Mouse (Mus musculus) forebrain, postnatal 0 days (tissue): ENCODE results near the gene Tmem189. TPM values are rescaled to one million over a fixed set of nuclear protein-coding genes. Genes with fewer than 3 reads are reported as not detected.

Source experiments
- ATAC-seq: fragments of 200-750 bp; cut with Nextera tagmentation; 2 replicates; pipeline ENCODE4 v1.8.0; 2017; ENCODE audit warnings: mild to moderate bottlenecking, moderate library complexity
- DNase-seq: peaks from one replicate; pipeline ENCODE4 v3.0.0-alpha.2; 2015
- H3K27ac ChIP-seq: fragments of 300-500 bp; sonication (generic); 2 replicates; pipeline ENCODE4 v1.5.1; 2014; ENCODE audit warnings: low read depth, mild to moderate bottlenecking, antibody characterized with exemption, low read length, moderate library complexity, mixed read lengths
- H3K27me3 ChIP-seq: fragments of 300-500 bp; sonication (generic); 2 replicates; pipeline ENCODE4 v1.6.1; 2014; ENCODE audit warnings: mild to moderate bottlenecking, low read length, mixed read lengths; ENCODE audit not compliant: insufficient read depth
- H3K36me3 ChIP-seq: fragments of 300-500 bp; sonication (generic); 2 replicates; pipeline ENCODE4 v1.6.1; 2014; ENCODE audit warnings: mild to moderate bottlenecking, moderate library complexity; ENCODE audit not compliant: insufficient read depth
- H3K4me1 ChIP-seq: fragments of 300-500 bp; sonication (generic); 2 replicates; pipeline ENCODE4 v1.6.1; 2014; ENCODE audit warnings: antibody characterized with exemption; ENCODE audit not compliant: insufficient read depth
- H3K4me2 ChIP-seq: fragments of 300-500 bp; sonication (generic); 2 replicates; pipeline ENCODE4 v1.6.1; 2014; ENCODE audit warnings: low read depth, mild to moderate bottlenecking, moderate library complexity
- H3K4me3 ChIP-seq: fragments of 300-500 bp; sonication (generic); 2 replicates; pipeline ENCODE4 v1.5.1; 2014; ENCODE audit warnings: low read depth, low read length, mixed read lengths
- H3K9ac ChIP-seq: fragments of 300-500 bp; sonication (generic); 2 replicates; pipeline ENCODE4 v1.6.1; 2014; ENCODE audit warnings: mild to moderate bottlenecking
- H3K9me3 ChIP-seq: fragments of 300-500 bp; sonication (generic); 2 replicates; pipeline ENCODE4 v1.6.1; 2016; ENCODE audit warnings: low read length
- CTCF ChIP-seq: sonication (generic); IDR thresholded peaks from 2 replicates; pipeline ENCODE4 v1.5.1; 2016; ENCODE audit warnings: antibody characterized with exemption, control low read depth, low read depth
- WGBS: fragments of 180-500 bp; shearing (Covaris S2); extraction: QIAGEN DNeasy Blood & Tissue Kit; methylation state at CpG from one replicate; pipeline ENCODE4 v1.1.7; 2014; 5-methylcytosine and 5-hydroxymethylcytosine counted together
- polyA plus RNA-seq: library from polyadenylated mRNA; unstranded; fragments of >200 nt; fragmentation: Nextera tagmentation; extraction: Ambion mirVana; gene quantifications from 2 replicates; pipeline ENCODE4 v1.2.1, GENCODE M21; 2015
- total RNA-seq: library from RNA; depleted of rRNA; stranded (reverse); fragments of >200 nt; gene quantifications from 2 replicates; pipeline ENCODE4 v1.2.3, GENCODE M21; 2014

Gene Tmem189
- total and polyA plus RNA-seq, 2 experiments from 2014 or later = 38.4 to 39.5 TPM

DNA sequence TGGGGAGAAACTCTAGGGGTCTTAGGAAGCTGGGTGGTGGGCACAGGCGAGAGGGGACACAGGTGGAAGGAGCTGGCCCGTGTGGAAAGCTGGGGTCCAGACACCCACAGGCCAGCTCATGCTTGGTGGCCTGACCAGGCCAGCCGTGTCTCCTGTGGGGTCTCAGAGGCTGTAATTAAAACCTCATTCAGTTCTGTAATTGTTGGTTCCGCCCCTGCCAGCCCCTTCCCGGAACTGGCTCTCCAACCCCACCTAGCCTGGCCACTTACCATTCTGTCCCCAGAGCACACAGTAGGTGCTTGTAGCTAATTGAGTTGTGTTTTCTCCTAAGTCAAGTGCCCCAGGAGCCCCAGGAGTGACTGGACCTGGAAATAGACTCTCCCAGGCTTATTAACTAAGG, 90.4 kb downstream of the Tmem189 start:
- no peak overlapping the region for H3K4me3 ChIP-seq
- no peak overlapping the region for H3K9ac ChIP-seq
- WGBS = 72% methylated on average over 5 of the region's 5 CpGs
- DNase-seq = no peak
- ATAC-seq = no peak
- no peaks in the 10 kb centered on the region for H3K36me3 ChIP-seq
- no peaks in the 10 kb centered on the region for H3K9me3 ChIP-seq
- no peaks in the 10 kb centered on the region for H3K27me3 ChIP-seq
- no peak for TF ChIP-seq CTCF
- no peak overlapping the region for H3K27ac ChIP-seq
- no peaks in the 10 kb centered on the region for H3K4me1 ChIP-seq
- no peak overlapping the region for H3K4me2 ChIP-seq

DNA sequence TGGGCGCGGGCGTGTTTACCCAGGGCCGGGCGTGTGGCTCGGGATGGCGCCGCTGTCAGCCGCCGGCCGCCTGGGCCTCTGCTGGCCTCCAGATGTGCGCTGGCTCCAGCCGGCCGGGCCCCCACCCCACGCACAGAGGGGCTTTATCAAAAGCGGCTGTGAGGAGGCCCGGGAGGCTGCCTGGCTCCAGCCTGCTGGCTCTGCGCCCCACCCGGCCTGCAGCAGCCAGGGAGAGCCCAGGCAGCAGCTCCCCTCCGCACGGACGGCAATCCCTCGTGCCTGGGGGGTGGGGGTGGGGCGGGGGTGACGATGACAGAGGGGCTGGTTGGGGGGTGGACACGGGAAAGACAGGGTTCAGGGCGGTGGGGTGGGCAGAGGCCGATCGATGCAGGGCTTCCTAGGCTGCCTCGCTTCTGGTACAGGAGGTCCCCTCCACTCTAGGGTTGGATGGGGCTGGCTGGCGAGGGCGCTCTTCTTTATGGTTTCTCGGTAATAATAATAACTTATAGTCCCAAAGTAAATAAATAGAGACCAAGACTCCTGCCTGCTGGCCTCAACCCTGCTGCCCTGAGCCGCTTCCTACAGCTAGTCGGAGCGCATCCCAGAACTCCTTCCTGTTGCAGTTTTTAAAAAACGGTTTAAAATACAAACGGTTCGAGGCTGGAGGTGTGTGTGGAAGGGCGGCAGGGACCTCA, 92.0 kb downstream of the Tmem189 start:
- no peak overlapping the region for H3K9ac ChIP-seq
- TF ChIP-seq CTCF = no peak
- H3K36me3 ChIP-seq = no peaks in the 10 kb centered on the region
- peak overlapping the region; percentile 29 for H3K4me2 ChIP-seq
- ATAC-seq (peak; percentile 40; the same call in 1 of the 2 replicates), DNase-seq (peak; percentile 21)
- no peaks in the 10 kb centered on the region for H3K27me3 ChIP-seq
- 32% methylated on average over 40 of the region's 40 CpGs for WGBS
- H3K4me3 ChIP-seq = no peak overlapping the region
- H3K4me1 ChIP-seq = no peaks in the 10 kb centered on the region
- H3K9me3 ChIP-seq = no peaks in the 10 kb centered on the region
- no peak overlapping the region for H3K27ac ChIP-seq

DNA sequence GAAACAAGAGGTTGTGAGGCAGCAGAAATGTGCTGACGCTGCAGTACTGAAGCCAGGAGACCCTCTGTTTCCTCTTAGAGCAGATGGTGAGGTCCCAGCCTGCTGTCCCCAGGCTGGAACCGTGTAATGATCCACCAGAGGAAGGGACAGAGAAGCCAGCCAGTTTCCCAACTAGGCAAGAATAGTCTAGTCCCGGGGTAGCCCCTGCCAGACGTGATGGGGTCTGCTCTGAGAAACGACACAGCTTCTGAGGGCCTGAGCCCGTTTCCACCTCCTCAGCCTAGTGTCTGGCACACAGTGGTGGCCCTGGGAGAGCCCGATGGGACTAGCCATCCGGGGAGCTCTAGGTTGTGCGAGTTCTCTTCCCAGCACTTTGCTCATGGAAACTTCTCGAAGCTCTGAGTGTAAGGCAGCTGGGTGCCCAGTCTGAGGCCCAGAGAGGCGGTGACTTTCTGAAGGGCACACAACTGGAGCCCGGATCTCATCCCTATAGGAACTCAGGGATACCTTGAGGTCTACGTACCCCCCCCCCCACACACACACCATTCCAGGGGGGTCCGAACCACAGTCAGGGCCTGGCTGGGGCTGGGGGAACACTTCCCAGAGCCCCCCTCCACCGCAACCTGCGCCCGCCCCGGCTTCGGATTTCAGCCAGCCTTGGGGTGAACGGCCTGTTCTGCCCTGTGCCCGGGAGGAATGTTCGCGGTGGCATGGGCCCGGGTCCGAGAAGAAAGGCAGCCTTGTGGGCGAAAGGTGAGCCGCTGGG, 92.7 kb downstream of the Tmem189 start:
- Histone ChIP-seq H3K9ac (no peak overlapping the region), H3K4me3 (no peak overlapping the region), H3K9me3 (no peaks in the 10 kb centered on the region), H3K36me3 (no peaks in the 10 kb centered on the region), H3K27me3 (no peaks in the 10 kb centered on the region), H3K27ac (no peak overlapping the region), H3K4me1 (no peaks in the 10 kb centered on the region), H3K4me2 (peak overlapping the region; percentile 29)
- no peak for DNase-seq
- WGBS = 48% methylated on average over 27 of the region's 27 CpGs
- ATAC-seq = no peak
- no peak for TF ChIP-seq CTCF

DNA sequence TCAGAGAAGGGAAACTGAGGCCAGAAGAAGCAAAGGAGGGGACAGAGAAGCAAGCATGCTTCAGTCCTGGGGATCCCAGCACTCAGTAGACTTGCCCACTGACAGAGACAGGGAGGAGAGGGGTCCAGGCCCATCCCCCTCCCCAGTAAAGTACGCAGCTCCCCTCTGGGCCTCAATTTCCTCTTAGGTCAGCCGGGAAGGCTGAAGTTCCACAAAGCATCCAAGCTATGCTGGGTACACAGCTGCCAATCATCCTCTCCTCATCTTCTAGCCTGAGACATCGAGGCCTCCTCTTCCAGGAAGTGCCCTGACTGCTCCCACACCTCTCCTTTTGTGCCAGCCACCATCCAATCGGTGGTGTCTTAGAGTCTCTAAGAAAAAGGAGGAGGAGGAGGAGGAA, 93.4 kb downstream of the Tmem189 start:
- Histone ChIP-seq H3K36me3 (no peaks in the 10 kb centered on the region), H3K4me2 (no peak overlapping the region), H3K4me3 (no peak overlapping the region), H3K27ac (no peak overlapping the region; the same call in 1 of the 2 replicates), H3K9me3 (no peaks in the 10 kb centered on the region), H3K27me3 (no peaks in the 10 kb centered on the region), H3K4me1 (no peaks in the 10 kb centered on the region), H3K9ac (no peak overlapping the region)
- WGBS = 50% methylated on average over 4 of the region's 4 CpGs
- no peak for TF ChIP-seq CTCF
- DNase-seq (no peak), ATAC-seq (no peak)

DNA sequence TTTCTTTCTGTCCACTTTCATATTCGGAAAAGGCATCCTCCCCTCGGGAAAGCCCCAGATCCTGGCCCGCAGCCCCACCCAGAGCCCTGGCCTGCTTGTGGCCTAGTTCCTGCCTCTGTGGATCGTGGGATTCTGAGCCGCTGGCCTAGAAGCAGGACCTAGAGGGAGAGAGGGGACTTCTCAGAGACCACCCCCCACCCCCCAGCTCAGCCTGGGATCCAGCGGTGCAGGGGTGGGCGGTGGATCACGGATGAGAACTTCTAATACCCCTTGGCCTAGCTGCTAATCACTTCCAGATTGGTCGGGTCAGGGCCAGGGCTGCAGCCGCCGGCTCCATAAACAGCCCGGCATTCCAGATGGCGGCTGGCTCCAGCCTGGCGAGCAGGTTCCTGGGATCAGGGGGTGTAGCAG, 93.9 kb downstream of the Tmem189 start:
- ATAC-seq (no peak), DNase-seq (no peak)

DNA sequence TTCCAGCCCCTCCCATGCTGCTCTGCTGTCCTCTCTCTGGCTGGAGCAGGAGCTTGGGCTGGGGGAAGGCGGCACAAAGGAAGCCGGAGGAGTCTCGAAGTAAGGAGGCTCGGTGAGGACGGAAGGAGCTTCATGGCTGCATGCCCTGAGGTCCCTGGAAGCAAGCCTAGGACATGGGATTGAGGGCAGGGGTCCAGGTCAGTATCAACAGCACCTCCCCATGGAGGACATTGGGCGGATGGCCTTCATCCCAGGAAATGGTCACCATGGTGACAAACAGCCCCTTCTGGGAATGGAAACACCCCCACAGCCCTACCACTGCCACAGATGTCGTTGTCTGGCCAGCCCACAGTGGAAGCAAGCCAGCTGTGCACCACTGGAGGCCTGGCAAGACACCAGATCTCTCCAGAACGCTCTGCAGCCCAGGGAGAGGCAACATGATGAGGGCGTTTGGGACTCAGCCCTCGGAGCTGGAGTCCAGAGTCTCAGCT, 95.1 kb downstream of the Tmem189 start:
- peak; percentile 75 for ATAC-seq
- Histone ChIP-seq H3K9me3 (no peaks in the 10 kb centered on the region), H3K27ac (peak overlapping the region; percentile 30; the same call in 1 of the 2 replicates), H3K4me3 (no peak overlapping the region), H3K9ac (no peak overlapping the region), H3K27me3 (no peaks in the 10 kb centered on the region), H3K4me1 (no peaks in the 10 kb centered on the region), H3K4me2 (no peak overlapping the region), H3K36me3 (no peaks in the 10 kb centered on the region)
- WGBS = 35% methylated on average over 10 of the region's 10 CpGs
- peak; percentile 63 for DNase-seq
- peak; percentile 25; the same call in 1 of the 2 replicates for TF ChIP-seq CTCF

More for the DNA sequence above, 93.9 kb downstream of the Tmem189 start:
- no peak for TF ChIP-seq CTCF
- Histone ChIP-seq H3K9me3 (no peaks in the 10 kb centered on the region), H3K4me1 (no peaks in the 10 kb centered on the region), H3K4me3 (no peak overlapping the region), H3K9ac (no peak overlapping the region), H3K36me3 (no peaks in the 10 kb centered on the region), H3K27ac (no peak overlapping the region; the same call in 1 of the 2 replicates), H3K27me3 (no peaks in the 10 kb centered on the region), H3K4me2 (no peak overlapping the region)
- 48% methylated on average over 14 of the region's 14 CpGs for WGBS
